Mouse (Mus musculus) thymus, postnatal 14 days (tissue): ENCODE measurements at regions not wholly inside any gene's neighbourhood (a gene's known extent, or its start where the extent isn't known, plus 50 kb on each side); places are given as distances from the start of the nearest gene placed in this dataset.

ENCODE experiments used
- DNase-seq: peaks from one replicate; pipeline ENCODE4 v3.0.0; 2021

DNA sequence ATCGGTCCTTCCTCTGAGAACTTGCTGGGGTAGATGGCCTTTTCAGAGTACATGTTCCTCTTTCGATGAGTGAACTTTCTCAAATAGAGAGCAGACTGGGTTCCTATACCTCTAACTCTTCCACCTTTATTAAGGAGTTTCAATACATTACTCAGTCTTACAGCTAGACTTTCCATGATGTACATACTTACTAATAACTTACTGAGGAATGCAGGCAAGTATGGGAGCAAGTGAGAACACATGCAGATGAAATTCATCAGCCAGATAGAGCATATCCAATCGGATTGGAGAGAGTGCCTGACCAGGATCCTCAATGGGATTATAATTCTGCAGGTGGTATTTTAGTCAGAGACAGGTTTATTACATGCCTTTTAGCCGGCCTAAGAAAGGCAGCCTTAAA is 292.2 kb upstream of the Large1 start:
- no peak for DNase-seq

DNA sequence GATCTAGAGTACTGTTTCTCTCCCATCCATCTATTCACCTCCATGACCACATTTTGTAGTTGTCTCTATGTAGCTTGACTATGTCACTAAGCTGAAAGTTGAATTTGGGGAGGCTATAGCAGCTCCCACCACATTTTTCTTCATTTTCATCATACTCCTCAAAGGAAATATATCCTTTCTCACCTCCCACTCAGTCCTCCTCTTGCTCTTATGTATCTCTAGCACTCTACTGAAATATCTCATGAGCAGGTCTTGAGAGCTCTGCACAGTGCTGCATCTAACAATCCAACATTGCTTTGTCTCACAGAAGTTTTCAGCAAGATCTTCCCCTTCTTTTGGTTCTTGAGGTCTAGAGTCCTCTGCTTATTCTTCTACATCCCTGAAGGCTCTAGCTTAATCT is 273.5 kb upstream of the Large1 start:
- DNase-seq = no peak

DNA sequence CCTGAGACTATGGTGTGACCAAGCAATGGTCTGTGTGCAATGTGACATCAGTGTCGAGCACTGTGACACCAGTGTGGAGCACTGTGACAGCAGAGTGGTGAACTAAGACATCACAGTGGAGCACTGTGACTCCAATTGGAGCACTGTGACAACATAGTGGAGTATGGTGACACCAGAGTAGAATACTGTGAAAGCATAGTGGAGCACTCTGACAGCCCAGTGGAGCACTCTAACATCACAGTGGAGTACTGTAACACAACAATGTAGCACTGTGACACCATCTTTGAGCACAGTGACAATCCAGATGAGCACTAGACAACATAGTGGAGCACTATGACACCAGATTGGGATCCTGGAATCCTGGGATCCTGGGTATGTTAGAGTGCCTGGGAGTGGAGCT is 265.6 kb upstream of the Large1 start:
- peak; percentile 3 for DNase-seq

DNA sequence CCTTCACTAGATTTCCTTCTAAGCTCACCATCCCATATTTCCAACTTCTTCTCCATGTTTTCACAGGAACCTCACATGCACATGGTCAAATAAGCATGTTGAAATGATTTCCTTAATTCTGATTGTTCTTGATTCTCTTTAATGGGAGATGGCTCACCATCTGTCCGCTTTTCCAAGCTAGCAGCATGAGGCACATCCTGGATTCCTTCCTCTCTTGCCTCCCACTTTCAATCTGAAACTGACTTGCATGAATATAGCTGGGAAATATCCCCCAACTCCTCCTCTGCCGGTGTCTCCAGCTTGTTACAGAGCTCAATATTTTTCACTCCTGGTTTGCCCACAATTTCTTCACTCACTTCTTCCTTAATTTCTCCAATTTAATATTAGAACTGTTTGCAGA is 261.3 kb upstream of the Large1 start:
- no peak for DNase-seq

DNA sequence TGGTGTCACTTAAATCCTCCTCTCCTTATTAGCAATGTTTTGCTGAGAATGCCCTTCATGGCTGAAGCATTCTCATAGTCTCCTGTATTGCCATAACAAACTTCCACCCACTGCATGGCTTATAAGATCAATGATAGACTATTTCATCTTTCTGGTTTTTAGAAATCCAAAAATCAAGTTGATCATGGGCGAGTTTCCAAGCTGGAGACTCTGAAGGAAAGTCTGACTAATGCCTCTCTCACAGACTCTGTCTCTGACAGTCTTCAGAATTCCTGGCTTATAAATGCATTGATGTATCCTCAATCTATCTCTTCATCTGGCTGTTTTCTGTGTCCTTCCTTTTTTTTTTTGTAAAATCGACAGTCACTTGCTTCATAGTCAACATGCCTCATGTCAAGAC is 260.8 kb upstream of the Large1 start:
- DNase-seq = no peak

DNA sequence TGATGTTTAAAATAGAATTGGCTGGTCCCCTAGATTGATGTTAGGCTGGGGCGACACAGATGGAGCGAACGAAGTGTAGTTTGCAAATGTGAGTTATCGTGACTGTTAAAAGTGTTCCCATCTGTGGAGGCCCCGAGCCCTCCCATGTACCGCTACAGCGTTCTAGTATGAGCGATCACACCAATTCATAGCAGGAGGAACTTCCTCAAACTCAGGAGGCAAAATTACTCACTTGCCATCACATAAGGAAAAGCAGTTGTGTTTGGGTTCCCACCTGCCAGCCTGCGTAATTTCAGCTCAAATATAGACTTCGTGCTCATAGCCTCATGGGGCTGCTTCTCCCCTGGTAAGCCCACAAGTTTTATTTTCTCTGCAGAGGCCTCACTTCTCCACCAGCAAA is 258.2 kb upstream of the Large1 start:
- DNase-seq = no peak

DNA sequence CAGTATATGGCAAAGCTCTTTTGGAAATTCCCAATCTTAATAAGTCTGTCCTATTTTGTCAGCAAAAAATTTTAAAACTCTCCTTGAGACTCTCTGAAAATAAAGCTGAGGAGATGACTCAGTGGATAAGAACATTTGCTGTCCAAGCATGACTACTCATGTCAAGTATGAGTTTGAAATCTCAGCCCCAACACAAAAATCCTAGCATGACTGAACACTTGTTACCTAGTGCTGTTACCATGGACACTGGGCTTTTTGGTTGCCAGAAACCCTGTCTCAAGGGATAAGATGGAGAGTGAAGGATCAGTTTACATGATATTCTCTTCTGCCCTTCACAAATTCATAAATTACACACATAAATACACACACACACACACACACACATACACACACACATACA is 217.3 kb upstream of the Large1 start:
- no peak for DNase-seq

DNA sequence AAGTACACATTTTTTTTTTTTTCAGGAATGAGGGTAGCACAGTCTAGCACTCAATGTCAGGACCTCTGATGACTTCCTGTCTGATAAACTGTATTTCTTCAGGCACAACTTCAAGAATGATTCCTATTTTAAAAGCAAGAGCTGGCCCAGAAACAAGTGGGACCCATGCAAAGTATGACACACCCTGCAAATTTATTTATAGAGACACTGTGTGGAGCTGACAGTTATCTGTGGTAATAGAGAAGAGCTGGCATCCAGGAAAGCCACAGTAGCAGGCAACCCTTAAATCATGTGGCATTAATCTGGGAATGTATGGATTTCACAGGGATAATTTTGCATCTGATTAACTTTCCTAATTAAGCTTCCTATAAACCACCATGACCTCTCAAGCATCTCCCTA is 216.6 kb upstream of the Large1 start:
- no peak for DNase-seq
